Mouse (Mus musculus): ENCODE data around the gene Fhit.
"Not testable (repeated sequence)": the region's sequence is repeated elsewhere in the genome, so short reads cannot be mapped to it uniquely, and the experiment has no call there.

Fhit gene

DNA sequence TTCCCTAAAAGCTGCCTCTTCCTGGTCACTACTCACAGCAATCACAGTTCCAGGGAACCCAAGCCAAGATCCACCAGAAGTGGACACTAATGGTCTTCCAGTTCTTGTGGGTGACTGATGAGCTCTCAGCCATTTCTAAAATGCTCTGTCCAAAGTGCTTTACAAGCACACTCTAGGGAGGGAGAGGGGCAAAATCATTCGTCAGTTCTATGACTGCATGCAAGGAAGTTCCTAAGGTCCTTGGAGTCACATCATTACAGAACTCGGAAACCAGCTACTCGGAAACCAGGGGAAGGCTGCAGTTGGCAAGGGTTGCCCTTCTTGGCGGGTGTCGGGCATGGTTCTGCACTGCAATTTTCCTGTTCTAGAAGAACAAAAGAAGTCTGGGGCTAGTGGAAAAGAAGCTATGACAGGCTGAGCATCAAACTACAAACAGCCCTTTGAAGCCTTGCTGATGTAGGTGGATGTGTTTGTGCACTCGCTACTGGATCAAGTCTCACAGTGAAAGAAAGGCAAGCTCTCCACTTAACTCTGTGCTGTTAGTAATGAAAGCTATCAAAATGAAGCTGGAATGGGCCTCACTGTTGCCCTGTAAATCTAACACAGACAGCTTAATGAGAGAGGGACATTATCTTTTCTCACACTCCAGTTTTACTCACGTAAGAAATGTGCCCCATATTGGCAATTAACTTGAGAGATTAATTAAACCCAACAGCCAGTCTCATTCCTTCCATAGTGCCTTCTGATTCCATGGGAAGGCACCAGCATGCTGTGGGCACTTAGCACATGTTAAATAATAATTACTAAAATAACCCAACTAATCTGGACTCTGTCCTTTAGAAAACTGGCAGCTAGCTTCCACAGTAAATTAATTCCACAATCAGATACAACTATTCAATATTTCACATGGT lies 243.7 kb downstream of the Fhit start:
- DNase-seq = no peak

- DNase-seq = no peak
Observed at GRCm38 (mm10) chr14:10908011-10908410, 253.8 kb downstream of the Fhit start.

GRCm38 (mm10) chr14:10882759-10883158 lies 279.1 kb downstream of the Fhit start:
- DNase-seq = no peak

- DNase-seq = no peak
Observed at GRCm38 (mm10) chr14:10880749-10881148, 281.1 kb downstream of the Fhit start.

- DNase-seq = no peak
Observed at GRCm38 (mm10) chr14:10874595-10875372, 287.1 kb downstream of the Fhit start.

DNA sequence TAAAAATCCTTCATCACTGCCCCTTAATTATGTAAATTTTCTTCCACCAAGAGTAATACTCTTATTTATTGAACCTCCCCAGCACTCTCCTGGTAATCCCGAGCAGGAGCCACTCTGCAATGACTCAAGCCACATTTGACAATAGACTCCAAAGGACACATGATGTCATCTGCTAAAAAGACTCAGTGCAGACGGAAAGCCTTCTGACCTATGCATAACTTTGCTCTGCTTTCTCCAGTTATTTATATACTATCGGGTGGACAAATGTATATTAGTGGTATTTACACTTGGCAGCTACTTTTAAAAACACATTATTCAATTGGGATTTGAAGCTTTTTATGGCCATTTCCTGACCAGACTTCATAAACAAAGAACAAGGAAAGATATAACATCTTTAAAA lies 304.2 kb downstream of the Fhit start:
- no peak for DNase-seq

DNA sequence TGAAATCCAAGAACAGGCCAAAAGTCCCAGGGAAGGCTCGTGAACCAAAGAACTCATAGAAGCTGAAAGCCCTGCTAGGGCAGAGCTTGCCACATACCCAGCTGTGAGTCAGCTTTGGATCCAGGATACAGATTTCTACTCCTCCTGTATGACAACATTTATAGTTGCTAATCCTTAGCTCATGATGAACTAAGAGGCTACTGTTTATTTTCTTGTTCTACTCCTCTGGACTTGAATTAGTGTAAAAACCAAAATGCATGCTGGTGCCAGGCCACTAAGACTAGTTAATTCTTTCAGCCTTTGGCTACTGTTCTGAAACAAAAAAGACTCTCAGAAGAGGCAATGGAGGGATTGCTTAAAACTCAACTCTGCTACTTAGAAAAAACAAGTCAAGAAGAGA lies 309.9 kb downstream of the Fhit start:
- no peak for DNase-seq

GRCm38 (mm10) chr14:10836001-10836400 lies 325.8 kb downstream of the Fhit start:
- DNase-seq = no peak

GRCm38 (mm10) chr14:10824819-10825218 lies 337.0 kb downstream of the Fhit start:
- DNase-seq = no peak

- DNase-seq = no peak
Observed at GRCm38 (mm10) chr14:10813551-10813950, 348.3 kb downstream of the Fhit start.

DNA sequence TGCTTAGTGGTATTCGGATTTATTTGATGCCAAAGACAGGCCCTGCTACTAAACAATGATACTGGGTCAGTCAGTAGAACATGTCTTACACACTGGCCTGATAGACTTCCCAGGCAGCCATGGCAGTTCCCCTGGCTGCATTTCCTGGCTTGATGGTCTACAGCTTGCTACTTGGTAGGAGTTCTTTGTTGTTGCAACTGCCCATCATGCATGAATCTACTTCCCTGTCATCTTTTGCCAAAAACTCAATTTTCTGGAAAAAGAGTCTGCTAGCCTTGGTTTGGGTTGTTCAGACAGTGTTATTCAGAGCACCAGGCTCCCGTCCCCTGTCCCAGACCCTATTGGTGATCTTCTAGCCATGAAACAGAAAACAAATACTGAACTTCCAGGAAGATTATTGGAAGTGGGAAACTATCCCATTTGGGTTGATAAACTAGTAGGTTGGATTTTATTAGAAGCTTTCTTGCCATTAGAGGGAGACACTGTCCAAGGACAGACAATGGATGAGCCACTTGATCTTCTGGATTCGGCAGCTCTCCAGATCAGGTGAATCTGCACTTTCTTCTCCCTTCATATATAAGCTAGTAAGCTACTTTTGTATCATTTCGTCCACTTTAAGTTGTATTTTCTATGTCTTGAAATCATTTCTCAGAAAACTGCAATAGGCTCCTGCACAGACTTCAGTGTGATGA lies 363.2 kb downstream of the Fhit start:
- DNase-seq = peak in 1 of 2 experiments; percentile 2

GRCm38 (mm10) chr14:10797595-10797994 lies 364.2 kb downstream of the Fhit start:
- no peak for DNase-seq

DNA sequence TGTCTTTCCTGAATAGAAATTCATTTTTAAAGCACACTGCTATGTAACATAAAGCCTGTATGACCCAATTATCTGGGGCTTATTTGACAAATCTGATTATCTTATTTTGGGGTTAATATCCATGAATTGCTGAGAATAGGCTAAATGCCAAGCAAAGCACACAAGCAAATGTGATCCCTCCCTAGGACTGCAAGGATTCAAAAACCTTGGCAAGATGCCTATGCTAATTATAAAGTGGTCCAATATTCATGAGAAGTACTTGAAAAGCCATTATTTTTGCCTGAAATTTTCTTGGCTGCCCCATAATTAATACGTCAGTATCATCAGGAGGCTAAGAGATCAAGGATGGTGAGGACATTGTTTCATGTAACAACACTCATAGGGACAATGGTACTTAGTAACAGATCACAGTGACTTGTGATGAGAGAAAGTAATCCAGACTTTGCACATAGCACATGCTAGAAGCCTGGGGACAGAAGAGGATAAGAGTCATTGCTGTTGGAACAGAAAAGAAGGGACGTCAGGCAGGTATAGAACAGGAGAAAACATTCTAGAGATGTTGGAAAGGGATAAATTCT lies 366.2 kb downstream of the Fhit start:
- DNase-seq = no peak

GRCm38 (mm10) chr14:10783929-10784328 lies 377.9 kb downstream of the Fhit start:
- DNase-seq = no peak

- DNase-seq = no peak
Observed at GRCm38 (mm10) chr14:10778721-10779120, 383.1 kb downstream of the Fhit start.

- not testable (repeated sequence) for DNase-seq
Observed at GRCm38 (mm10) chr14:10754883-10755282, 407.0 kb downstream of the Fhit start.

DNA sequence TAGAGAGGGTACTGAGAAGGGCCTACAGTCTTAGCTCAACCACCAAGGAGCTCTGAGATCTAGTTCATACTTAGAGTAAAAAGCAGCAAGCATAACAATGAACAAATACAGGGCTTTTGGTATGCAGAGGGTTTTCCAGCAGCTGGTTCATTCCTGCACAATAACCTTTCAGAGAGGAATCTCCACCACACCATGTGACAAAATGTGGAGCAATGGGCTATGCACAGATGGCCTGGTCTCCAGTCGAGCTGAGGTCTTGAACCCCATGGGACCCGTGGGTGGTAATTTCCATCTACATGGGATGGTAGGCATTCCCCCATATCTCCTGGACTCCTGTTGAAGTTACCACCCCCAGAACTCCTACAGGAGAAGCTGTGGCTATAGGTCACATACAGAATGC lies 423.8 kb downstream of the Fhit start:
- DNase-seq = no peak

GRCm38 (mm10) chr14:10722525-10722924 lies 439.3 kb downstream of the Fhit start:
- DNase-seq = no peak

DNA sequence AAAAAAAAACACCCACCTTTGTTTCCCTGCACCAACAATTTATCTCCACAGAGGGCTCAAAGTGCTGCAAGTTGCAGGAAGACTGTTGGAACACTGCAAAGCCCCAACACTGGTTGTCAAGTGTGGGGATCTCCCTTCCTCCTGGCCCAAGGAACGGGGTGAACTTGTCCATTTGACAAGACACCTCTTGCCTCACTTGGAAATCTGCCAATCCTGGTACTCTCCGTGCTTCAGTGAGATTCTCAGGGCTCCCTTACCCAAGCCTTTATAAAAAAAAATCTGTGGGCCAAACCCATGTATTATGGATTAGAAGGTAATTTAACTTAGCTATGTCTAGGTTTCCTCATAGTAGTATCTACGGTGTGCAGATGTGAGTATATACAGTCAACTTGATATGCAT lies 448.9 kb downstream of the Fhit start:
- DNase-seq = peak in 1 of 2 experiments; percentile 4

- no peak for DNase-seq
Observed at GRCm38 (mm10) chr14:10712522-10712881, 449.3 kb downstream of the Fhit start.

DNA sequence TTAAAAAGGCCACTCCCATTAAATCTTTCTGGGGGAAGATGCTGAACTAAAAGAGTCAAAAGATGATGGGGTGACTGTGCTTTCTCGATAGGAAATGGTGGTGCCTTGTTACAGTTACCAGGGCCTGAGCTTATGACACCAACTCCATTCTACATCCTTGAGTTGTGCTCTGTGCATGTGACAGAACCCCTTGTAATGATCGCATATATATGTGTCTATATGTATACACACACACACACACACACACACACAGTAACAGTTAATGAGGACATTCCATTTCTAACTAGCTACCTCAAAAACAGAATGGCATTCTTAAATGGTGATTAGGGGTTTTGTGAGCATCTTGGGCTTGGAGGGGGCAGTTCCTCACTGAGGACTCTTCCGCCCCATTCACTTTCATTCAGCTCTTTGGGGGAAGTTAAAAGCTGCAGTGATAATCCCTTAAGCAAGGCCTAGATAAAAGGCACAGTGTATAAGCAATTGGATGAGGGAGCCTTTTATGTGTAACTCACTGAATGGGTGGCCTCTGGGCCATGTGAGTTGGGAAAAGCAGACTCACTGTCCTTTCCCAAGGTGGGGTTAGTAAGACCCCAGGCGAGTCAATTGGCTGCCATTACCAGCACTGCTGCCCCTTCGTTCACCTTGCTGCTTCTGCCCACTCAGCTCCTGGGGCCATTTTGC lies 449.9 kb downstream of the Fhit start:
- no peak for DNase-seq

DNA sequence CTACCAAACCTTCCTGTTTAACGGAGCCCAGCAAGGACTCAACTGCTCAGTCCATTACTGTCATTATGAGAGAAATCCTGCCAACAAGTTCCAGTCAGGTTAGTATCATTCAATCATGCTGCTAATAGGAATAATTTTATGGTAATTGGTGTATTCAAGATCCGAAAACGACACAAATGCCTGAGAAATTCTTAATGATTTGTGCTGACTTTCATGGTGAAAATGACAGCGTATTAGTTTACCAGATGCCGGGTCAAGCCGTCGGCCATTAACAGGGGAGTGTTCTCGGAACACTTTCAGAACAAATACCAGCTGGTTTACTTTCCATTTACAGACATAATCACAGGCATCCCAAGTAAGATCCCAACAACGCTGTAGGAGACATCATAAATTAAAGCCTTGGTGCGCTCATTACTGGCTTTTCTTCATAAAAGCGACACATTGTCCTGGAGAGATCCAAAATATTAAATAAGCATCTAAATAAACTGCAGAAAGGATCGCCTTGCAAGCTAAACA lies 451.0 kb downstream of the Fhit start:
- DNase-seq = no peak
